Mouse (Mus musculus) left cerebral cortex, adult 11 months (tissue): Measurements from ENCODE around the gene Ptma.

Experiments
- DNase-seq: peaks from one replicate; pipeline ENCODE4 v3.0.0; 2022; ENCODE audit warnings: low spot score

Gene Ptma

GRCm38 (mm10) chr1:86546797-86547196 is 20.3 kb downstream of the Ptma start:
- DNase-seq: no peak

DNA sequence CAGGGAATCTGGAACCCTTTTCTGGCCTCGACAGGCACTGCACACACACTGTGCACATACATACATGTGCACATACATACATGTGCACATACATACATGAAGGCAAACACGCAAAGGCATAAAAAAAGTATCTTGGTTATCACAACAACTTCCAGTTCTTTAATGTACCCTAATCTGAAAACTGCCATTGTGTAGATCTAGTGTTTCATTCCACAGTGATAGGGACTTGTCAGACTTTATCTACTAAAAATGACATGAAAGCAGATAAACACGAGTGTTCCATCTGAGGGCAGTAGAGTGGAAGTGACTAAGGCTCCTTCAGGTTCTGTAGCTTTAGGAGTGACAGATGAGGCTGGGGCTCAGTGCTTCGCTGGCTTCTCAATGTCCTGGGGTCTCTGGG is 24.8 kb downstream of the Ptma start:
- no peak for DNase-seq

- no peak for DNase-seq
These were observed 25.4 kb downstream of the Ptma start for GRCm38 (mm10) chr1:86551877-86552276.

GRCm38 (mm10) chr1:86555665-86556064 is 29.1 kb downstream of the Ptma start:
- no peak for DNase-seq

GRCm38 (mm10) chr1:86557872-86558271 is 31.3 kb downstream of the Ptma start:
- DNase-seq: no peak

GRCm38 (mm10) chr1:86559232-86559631 is 32.7 kb downstream of the Ptma start:
- no peak for DNase-seq

DNA sequence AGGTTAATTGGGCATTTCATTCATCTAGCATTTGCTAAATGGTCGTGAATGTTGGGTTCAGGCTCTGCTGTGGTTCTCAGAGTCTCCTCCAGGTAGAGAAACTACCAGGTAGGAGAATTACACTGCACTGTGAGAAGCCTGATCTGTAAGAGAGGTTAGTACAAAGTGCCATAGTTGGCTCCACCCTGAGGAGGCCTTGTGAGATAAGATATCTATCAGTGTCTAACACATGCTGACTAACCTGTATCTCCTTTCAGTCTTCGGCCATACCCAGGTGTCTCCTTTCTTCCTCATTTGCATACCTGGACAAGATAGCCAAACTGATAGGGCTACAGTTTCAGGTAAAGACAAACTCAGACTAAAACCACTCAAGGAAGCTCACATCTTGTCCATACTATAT is 36.1 kb downstream of the Ptma start:
- no peak for DNase-seq

GRCm38 (mm10) chr1:86568409-86568808 is 41.9 kb downstream of the Ptma start:
- no peak for DNase-seq

DNA sequence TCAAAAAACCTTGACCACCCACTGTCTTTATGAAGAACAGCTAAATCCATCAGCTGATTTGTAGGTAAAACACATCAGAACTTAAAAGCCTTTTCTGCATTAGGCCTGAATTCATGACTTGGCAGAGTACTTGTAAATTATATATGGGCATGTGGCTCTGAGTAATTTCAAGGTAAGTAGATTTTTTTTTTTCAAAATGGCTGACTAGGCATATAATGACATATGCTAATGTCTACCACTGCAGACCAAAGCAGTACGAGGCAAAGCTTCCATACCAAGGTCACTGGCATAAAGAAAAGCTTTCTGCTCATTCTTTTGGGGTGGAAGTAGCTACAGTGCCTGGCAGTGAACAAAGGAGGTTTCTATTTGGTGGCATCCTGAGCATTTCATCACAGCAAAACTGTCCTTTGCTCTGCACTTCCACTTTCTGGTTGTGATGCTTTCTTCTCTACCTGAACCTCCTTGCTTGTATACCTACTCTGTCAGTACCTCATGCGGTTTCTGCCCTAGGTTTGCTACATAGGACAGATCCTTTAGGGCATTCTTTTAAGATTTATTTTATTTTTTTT is 42.9 kb downstream of the Ptma start:
- no peak for DNase-seq

DNA sequence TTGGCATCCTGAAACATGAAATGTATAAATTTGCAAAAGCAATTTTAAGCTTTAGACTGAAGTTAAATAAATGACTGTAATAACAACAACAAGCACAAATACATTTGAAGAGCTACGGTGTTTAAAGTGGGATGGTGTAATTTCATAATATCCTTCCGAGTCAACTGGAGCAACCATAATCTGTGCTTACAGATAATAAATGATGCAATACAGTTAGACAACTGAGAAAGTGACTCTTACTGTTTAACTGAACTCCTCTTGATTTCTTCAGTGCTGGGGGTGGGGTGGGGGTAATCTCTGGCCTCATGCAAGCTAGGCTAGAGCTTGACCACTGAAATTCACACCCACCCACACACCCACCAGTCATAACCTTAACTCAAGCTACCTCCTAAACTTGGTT is 44.9 kb downstream of the Ptma start:
- no peak for DNase-seq

- no peak for DNase-seq
These were observed 45.4 kb downstream of the Ptma start for GRCm38 (mm10) chr1:86571941-86572340.
